8 mouse cellular contexts compared by ENCODE assay signal in the genomic region with DNA sequence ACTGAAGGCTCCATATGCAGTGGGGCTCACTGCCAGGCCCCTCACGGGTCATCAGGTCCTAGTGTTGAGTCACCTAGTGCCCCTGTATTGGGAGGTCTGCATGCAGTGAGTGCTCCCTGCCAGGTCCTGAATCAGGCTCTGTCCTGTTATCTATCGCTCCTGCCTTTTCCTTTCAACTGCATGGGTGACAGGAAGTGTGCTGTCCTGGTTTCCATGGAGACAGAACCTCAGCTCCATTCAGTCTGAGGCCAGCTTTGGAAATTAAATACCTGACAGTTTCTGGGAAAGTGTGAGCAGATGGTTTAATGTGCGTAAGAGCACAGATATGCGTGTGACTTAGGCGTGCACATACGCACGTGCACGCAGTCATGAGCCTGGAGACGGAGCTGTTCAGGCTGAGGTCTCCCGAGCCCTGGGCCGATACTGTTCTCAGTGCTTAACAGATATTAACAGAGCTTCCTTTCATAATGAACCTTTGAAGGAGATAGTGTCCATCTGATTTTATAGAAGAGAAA. TPM values are rescaled to one million over a fixed set of nuclear protein-coding genes. Genes with fewer than 3 reads are reported as not detected.
DNase-seq lines count a peak whose midpoint lies in the region; ATAC-seq lines count a peak whose summit lies in the region.

No protein-coding gene starts in this region.

- ATAC-seq in heart, embryonic 14.5 days (ENCODE audit: insufficient number of reproducible peaks, insufficient read depth, low FRiP score, low read depth), result peak; percentile 47; the same call in 1 of the 2 replicates
- ATAC-seq in midbrain, embryonic 15.5 days (replicated peaks), result peak; percentile 82

- H3K9me3 ChIP-seq in heart, embryonic 14.5 days (ENCODE audit: control insufficient read depth, low read length), result no peaks in the 10 kb centered on the region
- no peaks in the 10 kb centered on the region for H3K9me3 ChIP-seq in midbrain, embryonic 15.5 days

- H3K4me2 ChIP-seq in heart, embryonic 14.5 days (ENCODE audit: low read length), result no peak overlapping the region
- peak overlapping the region; percentile 13; the same call in 1 of the 2 replicates for H3K4me2 ChIP-seq in midbrain, embryonic 15.5 days

- intact Hi-C loops in left cerebral cortex, postnatal 14 days (cut with DNase I), result no loop called here

- DNase-seq in cerebellum, postnatal 10 days, result peak; percentile 50 to 52
- DNase-seq in cerebellum, adult 8-10 months, result no peak
- peak; percentile 45 to 82 for DNase-seq in left cerebral cortex, postnatal 14 days (ENCODE audit: low spot score in 2 of 2)
- DNase-seq in left cerebral cortex, adult 18-20 months (ENCODE audit: low spot score in 2 of 2), result no peak
- no peak for DNase-seq in thymus, postnatal 14 days
- no peak for DNase-seq in kidney, adult 18-20 months

- WGBS in heart, embryonic 14.5 days, result 53% methylated on average over 11 of the region's 11 CpGs
- WGBS in midbrain, embryonic 15.5 days, result 31% methylated on average over 11 of the region's 11 CpGs

- no peaks in the 10 kb centered on the region for H3K27me3 ChIP-seq in heart, embryonic 14.5 days (ENCODE audit: control insufficient read depth, insufficient read depth, low read length)
- H3K27me3 ChIP-seq in midbrain, embryonic 15.5 days (replicated peaks), result no peaks in the 10 kb centered on the region

- H3K4me1 ChIP-seq in heart, embryonic 14.5 days (ENCODE audit: control insufficient read depth in 2 of 2, insufficient read depth in 2 of 2, low read length in 2 of 2), result peaks cover 16 to 30% of the 10 kb centered on the region in 2 experiments
- H3K4me1 ChIP-seq in midbrain, embryonic 15.5 days, result peaks cover 20% of the 10 kb centered on the region

- H3K4me3 ChIP-seq in heart, embryonic 14.5 days (ENCODE audit: control insufficient read depth in 1 of 2, insufficient read depth in 1 of 2, low read depth in 1 of 2, low read length in 2 of 2), result no peak overlapping the region
- H3K4me3 ChIP-seq in midbrain, embryonic 15.5 days, result no peak overlapping the region

- H3K27ac ChIP-seq in heart, embryonic 14.5 days (replicated peaks in 1 of 2; ENCODE audit: control insufficient read depth in 1 of 2, insufficient read depth in 1 of 2, low read depth in 2 of 2, low read length in 2 of 2), result peak overlapping the region in 1 of 2 experiments; percentile 12; a peak in 2 of 4 replicates
- H3K27ac ChIP-seq in midbrain, embryonic 15.5 days, result peak overlapping the region; percentile 80

- H3K36me3 ChIP-seq in heart, embryonic 14.5 days (ENCODE audit: control insufficient read depth, insufficient read depth, low read length), result no peaks in the 10 kb centered on the region
- no peaks in the 10 kb centered on the region for H3K36me3 ChIP-seq in midbrain, embryonic 15.5 days (replicated peaks)

- H3K9ac ChIP-seq in heart, embryonic 14.5 days (ENCODE audit: low read length), result no peak overlapping the region
- H3K9ac ChIP-seq in midbrain, embryonic 15.5 days, result no peak overlapping the region

RNA-seq across cellular contexts. Expression of a gene that starts 49.3 kb away (rescaled TPM):
- 10 to 100 TPM; 62.1 to 70.5 TPM for total RNA-seq in left cerebral cortex, postnatal 14 days (2021)
- total RNA-seq in left cerebral cortex, adult 18-20 months (2021), result 10 to 100 TPM; 82.6 to 90.6 TPM
- 49.7 and 51.8 TPM in 2 replicates for polyA plus RNA-seq in heart, embryonic 14.5 days (2014; fragmentation: Nextera tagmentation; extraction: Ambion mirVana)
- 106 and 112 TPM in 2 replicates for polyA plus RNA-seq in midbrain, embryonic 15.5 days (2015; fragmentation: Nextera tagmentation; extraction: Ambion mirVana)

Comparison
In these comparisons a context has a peak if more than half of its experiments do, and no peak if none do; other contexts are left out.
1. DNase-seq: peak in cerebellum, postnatal 10 days (2 of 2) and left cerebral cortex, postnatal 14 days (2 of 2); none in cerebellum, adult 8-10 months (single experiment), left cerebral cortex, adult 18-20 months (0 of 2), thymus, postnatal 14 days (single experiment) and kidney, adult 18-20 months (single experiment).